Mouse (Mus musculus) adipose tissue, adult 10 weeks (tissue): ENCODE measurements around the gene Adra2a. TPM values are rescaled to one million over a fixed set of nuclear protein-coding genes. Genes with fewer than 3 reads are reported as not detected.

Experiments
- polyA plus RNA-seq: library from polyadenylated mRNA; stranded (reverse); fragments of 350-450 nt; fragmentation: Illumina TruSeq; extraction: RNeasy Lipid Tissue Mini Kit (QIAGEN cat#74804); gene quantifications from one replicate; pipeline ENCODE4 v1.2.3, GENCODE M21; 2014; ENCODE audit warnings: low read depth, low replicate concordance

Gene Adra2a
- polyA plus RNA-seq: 2.0 TPM

DNA sequence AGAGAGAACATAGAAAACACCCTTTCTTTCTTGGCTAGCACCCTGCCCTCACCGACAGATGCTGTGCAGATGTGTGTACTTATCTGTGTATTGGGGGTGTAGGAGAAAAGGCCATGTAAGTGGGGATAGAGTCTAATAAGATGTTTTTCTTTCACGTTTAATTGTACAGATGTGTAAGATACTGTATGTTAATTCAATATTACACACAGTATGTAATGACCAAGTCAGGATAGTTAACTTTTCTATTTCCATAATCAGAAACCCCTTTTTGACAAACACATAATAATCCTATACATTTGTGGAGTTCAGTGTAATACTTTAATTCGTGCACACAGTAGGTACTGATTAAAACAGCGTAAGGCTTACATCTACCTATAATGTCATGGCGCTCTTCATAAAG, at the start of gene Adra2a:
Gene Adra2a, plus strand, starts transcription at position 301 of the 400 bp plus-strand sequence.

Other genes with a start within 250 kb of the Adra2a start
- gene Pdcd4, start 151.9 kb upstream of the Adra2a start, polyA plus RNA-seq: 62.3 TPM
- 22.9 TPM for gene Shoc2, start 99.8 kb upstream of the Adra2a start, polyA plus RNA-seq
- 63.0 TPM for gene Bbip1, start 99.5 kb upstream of the Adra2a start, polyA plus RNA-seq